ENCODE assay signal across 24 mouse cellular contexts in the genomic region with DNA sequence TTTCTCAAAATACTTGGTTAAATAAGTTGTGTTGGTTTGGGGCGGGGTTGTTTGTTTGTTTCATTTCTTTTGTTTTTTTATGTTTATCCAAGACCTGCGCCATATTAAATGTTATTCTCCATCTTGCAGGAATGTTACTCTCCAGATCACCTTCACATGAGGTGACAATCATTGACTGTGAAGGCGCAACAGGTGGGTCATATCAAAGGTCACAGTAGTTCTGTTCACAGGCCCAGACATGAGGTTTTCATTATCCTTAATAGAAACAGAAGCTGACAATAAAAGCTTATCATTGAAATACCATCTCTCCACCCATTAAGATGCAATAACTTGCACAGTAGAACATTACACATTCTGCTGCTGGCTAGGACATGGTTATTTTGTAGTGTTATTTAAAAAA.
"Had no signal": no experiment of that assay in that cellular context is flagged by ENCODE, and none has a peak within 500 bp of the region (broad histone marks: within the 10 kb centered on the region; RNA-seq: fewer than 3 reads in every experiment).

No protein-coding gene starts in this region.

- ATAC-seq: intestine, postnatal 0 days; liver, embryonic 12.5 days had no signal

- H3K4me2 ChIP-seq: limb, embryonic 13.5 days; liver, embryonic 12.5 days; liver, embryonic 15.5 days; lung, embryonic 15.5 days; neural tube, embryonic 12.5 days; neural tube, embryonic 15.5 days had no signal

- H3K9me3 ChIP-seq: limb, embryonic 13.5 days; liver, embryonic 12.5 days; liver, embryonic 15.5 days; lung, embryonic 15.5 days; megakaryocyte, embryonic 14.5 days; midbrain, embryonic 10.5 days; neural tube, embryonic 12.5 days; neural tube, embryonic 15.5 days had no signal

- H3K27ac ChIP-seq: left cerebral cortex, adult 2 months; limb, embryonic 13.5 days; liver, embryonic 12.5 days; liver, embryonic 15.5 days; lung, embryonic 15.5 days; midbrain, embryonic 10.5 days; neural tube, embryonic 12.5 days; neural tube, embryonic 15.5 days; stomach, postnatal 0 days had no signal

- H3K4me1 ChIP-seq: lung, embryonic 15.5 days; midbrain, embryonic 10.5 days; neural tube, embryonic 12.5 days; neural tube, embryonic 15.5 days had no signal

- H3K27me3 ChIP-seq: limb, embryonic 13.5 days; liver, embryonic 12.5 days; liver, embryonic 15.5 days; lung, embryonic 15.5 days; megakaryocyte, embryonic 14.5 days; neural tube, embryonic 12.5 days; neural tube, embryonic 15.5 days had no signal

- H3K36me3 ChIP-seq: limb, embryonic 13.5 days; liver, embryonic 12.5 days; liver, embryonic 15.5 days; lung, embryonic 15.5 days; midbrain, embryonic 10.5 days; neural tube, embryonic 15.5 days had no signal

- DNase-seq: kidney, adult 2 months; kidney, postnatal 10 days; kidney, postnatal 36 days; layer of hippocampus, postnatal 36 days; liver; lung, adult 18-20 months; lung, postnatal 10 days; lung, postnatal 36 days; midbrain, embryonic 14.5 days; right cerebral cortex, adult 18-20 months; right cerebral cortex, postnatal 14 days; right cerebral cortex, postnatal 4 days; thymus, postnatal 36 days had no signal

- H3K4me3 ChIP-seq: left cerebral cortex, adult 2 months; limb, embryonic 13.5 days; liver, embryonic 12.5 days; liver, embryonic 15.5 days; lung, embryonic 15.5 days; megakaryocyte, embryonic 14.5 days; midbrain, embryonic 10.5 days; neural tube, embryonic 12.5 days; neural tube, embryonic 15.5 days had no signal

- H3K9ac ChIP-seq: limb, embryonic 13.5 days; liver, embryonic 12.5 days; liver, embryonic 15.5 days; lung, embryonic 15.5 days; neural tube, embryonic 12.5 days; neural tube, embryonic 15.5 days had no signal
